Mouse (Mus musculus) neural tube, embryonic 15.5 days (tissue): ENCODE data around the gene Myocos. TPM values are rescaled to one million over a fixed set of nuclear protein-coding genes. Genes with fewer than 3 reads are reported as not detected.
"Not testable (repeated sequence)": the region's sequence is repeated elsewhere in the genome, so short reads cannot be mapped to it uniquely, and the experiment has no call there.

ENCODE experiments used
- ATAC-seq: fragments of 200-750 bp; cut with Nextera tagmentation; 2 replicates; pipeline ENCODE4 v1.8.0; 2017; ENCODE audit warnings: mild to moderate bottlenecking, moderate TSS enrichment, moderate library complexity; ENCODE audit not compliant: low FRiP score
- H3K27ac ChIP-seq: fragments of 300-500 bp; sonication (generic); replicated peaks from 2 replicates; pipeline ENCODE4 v1.5.1; 2015; ENCODE audit warnings: mild to moderate bottlenecking, inconsistent platforms
- H3K27me3 ChIP-seq: fragments of 300-500 bp; sonication (generic); replicated peaks from 2 replicates; pipeline ENCODE4 v1.6.1; 2015; ENCODE audit warnings: inconsistent platforms
- H3K36me3 ChIP-seq: fragments of 300-500 bp; sonication (generic); 2 replicates; pipeline ENCODE4 v1.6.1; 2015; ENCODE audit warnings: inconsistent platforms
- H3K4me1 ChIP-seq: fragments of 300-500 bp; sonication (generic); 2 replicates; pipeline ENCODE4 v1.6.1; 2015; ENCODE audit warnings: inconsistent platforms
- H3K4me2 ChIP-seq: fragments of 300-500 bp; sonication (generic); 2 replicates; pipeline ENCODE4 v1.6.1; 2015; ENCODE audit warnings: inconsistent platforms, mild to moderate bottlenecking, moderate library complexity
- H3K4me3 ChIP-seq: fragments of 300-500 bp; sonication (generic); replicated peaks from 2 replicates; pipeline ENCODE4 v1.5.1; 2015; ENCODE audit warnings: mild to moderate bottlenecking, inconsistent platforms
- H3K9ac ChIP-seq: fragments of 300-500 bp; sonication (generic); replicated peaks from 2 replicates; pipeline ENCODE4 v1.6.1; 2015; ENCODE audit warnings: mild to moderate bottlenecking, inconsistent platforms
- H3K9me3 ChIP-seq: fragments of 300-500 bp; sonication (generic); replicated peaks from 2 replicates; pipeline ENCODE4 v1.6.1; 2016; ENCODE audit warnings: inconsistent platforms
- WGBS: fragments of 180-500 bp; shearing (Covaris S2); methylation state at CpG from one replicate; pipeline ENCODE4 v1.1.7; 2015; ENCODE audit warnings: mixed read lengths; 5-methylcytosine and 5-hydroxymethylcytosine counted together
- polyA plus RNA-seq: library from polyadenylated mRNA; unstranded; fragments of >200 nt; fragmentation: Nextera tagmentation; extraction: Ambion mirVana; gene quantifications from 2 replicates; pipeline ENCODE4 v1.2.1, GENCODE M21; 2015

Gene Myocos
- polyA plus RNA-seq, 1 experiment from 2014 or later: not detected

- H3K27me3 ChIP-seq: no peaks in the 10 kb centered on the region
- whole genome bisulfite sequencing: 89% methylated on average over 1 of the region's 1 CpGs
- no peak overlapping the region for H3K4me3 ChIP-seq
- H3K9ac ChIP-seq: no peak overlapping the region
- no peak for ATAC-seq
- no peaks in the 10 kb centered on the region for H3K36me3 ChIP-seq
- no peaks in the 10 kb centered on the region for H3K9me3 ChIP-seq
- no peaks in the 10 kb centered on the region for H3K4me1 ChIP-seq
- no peak overlapping the region for H3K4me2 ChIP-seq
- H3K27ac ChIP-seq: no peak overlapping the region
Measured at GRCm38 (mm10) chr1:162639861-162640260, 18.2 kb downstream of the Myocos start.

GRCm38 (mm10) chr1:162639051-162639750 is 18.8 kb downstream of the Myocos start, which contains the start of gene Myoc:
Myoc (plus strand) TSS chr1:162639155.
- no peak within 1 kb of the TSS for H3K27ac ChIP-seq
- no peak within 1 kb of the TSS for H3K4me3 ChIP-seq
- no peaks in the 10 kb centered on the region for H3K36me3 ChIP-seq
- WGBS: 87% methylated on average over 10 of the region's 10 CpGs
- no peaks in the 10 kb centered on the region for H3K4me1 ChIP-seq
- H3K9ac ChIP-seq: no peak within 1 kb of the TSS
- no peak for ATAC-seq
- no peak within 1 kb of the TSS for H3K4me2 ChIP-seq
- no peaks in the 10 kb centered on the region for H3K27me3 ChIP-seq
- H3K9me3 ChIP-seq: no peaks in the 10 kb centered on the region

GRCm38 (mm10) chr1:162638535-162638934 is 19.5 kb downstream of the Myocos start:
- no peaks in the 10 kb centered on the region for H3K4me1 ChIP-seq
- no peak overlapping the region for H3K27ac ChIP-seq
- ATAC-seq: no peak
- WGBS: 92% methylated on average over 4 of the region's 4 CpGs
- H3K4me2 ChIP-seq: no peak overlapping the region
- no peaks in the 10 kb centered on the region for H3K9me3 ChIP-seq
- no peak overlapping the region for H3K4me3 ChIP-seq
- H3K9ac ChIP-seq: no peak overlapping the region
- no peaks in the 10 kb centered on the region for H3K36me3 ChIP-seq
- no peaks in the 10 kb centered on the region for H3K27me3 ChIP-seq

GRCm38 (mm10) chr1:162636516-162636915 is 21.5 kb downstream of the Myocos start:
- no peak for ATAC-seq
- Histone ChIP-seq H3K4me1 (no peaks in the 10 kb centered on the region), H3K4me2 (no peak overlapping the region), H3K9me3 (no peaks in the 10 kb centered on the region), H3K27me3 (no peaks in the 10 kb centered on the region), H3K27ac (no peak overlapping the region), H3K9ac (no peak overlapping the region), H3K4me3 (no peak overlapping the region), H3K36me3 (no peaks in the 10 kb centered on the region)
- WGBS: 60% methylated on average over 3 of the region's 3 CpGs

GRCm38 (mm10) chr1:162635291-162635931 is 22.6 kb downstream of the Myocos start:
- H3K4me2 ChIP-seq, H3K36me3 ChIP-seq, H3K4me3 ChIP-seq, H3K9ac ChIP-seq, ATAC-seq, H3K9me3 ChIP-seq, H3K27ac ChIP-seq, H3K27me3 ChIP-seq, H3K4me1 ChIP-seq: not testable (repeated sequence)
- WGBS: 74% methylated on average over 1 of the region's 1 CpGs

DNA sequence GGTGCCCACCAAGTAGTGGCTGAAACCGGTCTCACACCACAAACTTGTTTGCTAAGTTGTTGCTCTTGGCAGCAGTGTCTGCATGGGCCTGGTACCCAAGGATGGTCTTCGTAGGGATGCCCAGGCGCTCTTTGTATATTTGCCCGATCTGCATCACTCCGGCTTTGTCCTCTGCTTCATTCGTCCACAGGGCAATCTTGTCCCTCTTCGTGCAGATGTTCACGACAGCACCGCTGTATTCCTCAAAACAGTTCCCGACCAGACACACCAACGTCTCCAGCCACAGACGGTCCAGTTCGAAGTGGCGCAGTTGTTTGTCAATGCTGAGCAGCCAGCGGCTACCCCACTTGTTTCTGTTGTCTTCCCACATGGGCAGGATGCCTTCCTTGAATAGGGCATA is 29.7 kb downstream of the Myocos start:
- not testable (repeated sequence) for H3K36me3 ChIP-seq, H3K4me2 ChIP-seq, H3K9ac ChIP-seq, H3K4me1 ChIP-seq, H3K27ac ChIP-seq, ATAC-seq, H3K4me3 ChIP-seq, H3K27me3 ChIP-seq, H3K9me3 ChIP-seq
- 95% methylated on average over 15 of the region's 15 CpGs for WGBS

DNA sequence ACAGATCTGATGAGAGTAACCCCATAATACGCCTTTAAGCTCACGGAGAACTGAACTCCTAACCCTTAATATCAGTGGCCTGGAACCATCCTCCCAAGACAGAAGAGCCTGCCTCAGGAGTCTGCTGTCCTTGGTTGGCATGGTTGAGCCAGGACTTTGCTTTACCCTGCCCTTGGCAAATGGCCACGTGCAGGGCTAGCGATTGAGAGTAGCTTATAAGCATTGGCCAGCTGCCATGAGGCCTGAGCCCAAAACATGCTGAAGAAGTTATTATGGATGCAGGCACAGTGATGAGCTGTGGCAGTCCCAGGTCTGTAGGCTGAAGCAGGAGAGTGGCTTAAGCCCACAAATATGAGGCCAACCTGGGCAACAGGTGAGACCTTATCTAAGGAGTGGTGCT is 30.2 kb downstream of the Myocos start:
- not testable (repeated sequence) for H3K27ac ChIP-seq, ATAC-seq, H3K4me2 ChIP-seq, H3K4me3 ChIP-seq, H3K27me3 ChIP-seq, H3K36me3 ChIP-seq, H3K9ac ChIP-seq, H3K4me1 ChIP-seq, H3K9me3 ChIP-seq
- 78% methylated on average over 4 of the region's 4 CpGs for WGBS

DNA sequence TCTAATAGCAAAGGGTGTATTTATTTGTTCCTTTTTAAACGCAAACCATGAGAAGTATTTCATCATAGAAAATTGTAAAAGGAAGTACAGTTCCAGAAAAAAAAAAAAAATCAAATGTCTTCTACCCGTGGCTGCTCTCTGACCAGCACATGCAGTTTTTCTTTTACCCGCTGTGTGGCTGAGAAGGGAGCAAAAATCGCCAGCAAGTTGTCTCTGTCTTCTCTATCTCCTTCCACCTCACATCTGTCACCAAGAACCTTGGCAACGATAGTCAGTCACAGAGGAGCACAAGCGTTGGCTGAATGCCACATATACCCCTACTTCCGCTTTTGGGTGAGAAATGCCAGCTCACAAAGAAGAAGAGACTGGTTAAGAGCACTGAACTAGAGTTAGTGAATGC is 32.8 kb downstream of the Myocos start:
- Histone ChIP-seq H3K4me3 (no peak overlapping the region), H3K27ac (no peak overlapping the region), H3K9me3 (no peaks in the 10 kb centered on the region), H3K27me3 (no peaks in the 10 kb centered on the region), H3K36me3 (no peaks in the 10 kb centered on the region), H3K4me2 (no peak overlapping the region), H3K4me1 (peaks cover 6% of the 10 kb centered on the region; the same call in 1 of the 2 replicates), H3K9ac (no peak overlapping the region)
- WGBS: 47% methylated on average over 7 of the region's 7 CpGs
- no peak for ATAC-seq

DNA sequence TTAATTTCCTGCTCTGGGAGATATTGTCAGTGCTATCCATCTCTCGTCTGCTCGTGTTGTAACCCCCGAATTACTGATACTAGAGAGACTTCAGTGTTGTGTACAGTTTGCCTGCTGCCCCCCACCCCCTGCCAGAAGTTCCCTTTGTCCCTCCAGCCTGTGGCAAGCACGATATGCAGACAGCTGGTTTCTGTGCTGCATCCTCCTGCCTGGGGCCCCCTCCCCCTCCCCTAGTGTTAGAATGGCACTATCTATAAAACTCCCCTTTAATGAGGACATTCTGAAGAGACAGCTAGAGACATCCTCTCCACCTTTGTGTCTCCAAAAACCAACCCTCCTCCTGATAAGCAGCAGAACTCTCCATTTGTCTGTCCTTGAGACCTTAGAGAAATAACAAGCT is 34.1 kb downstream of the Myocos start:
- Histone ChIP-seq H3K36me3 (no peaks in the 10 kb centered on the region), H3K4me3 (no peak overlapping the region), H3K9me3 (no peaks in the 10 kb centered on the region), H3K9ac (no peak overlapping the region), H3K27ac (no peak overlapping the region), H3K4me1 (peaks cover 6% of the 10 kb centered on the region; the same call in 1 of the 2 replicates), H3K27me3 (no peaks in the 10 kb centered on the region), H3K4me2 (no peak overlapping the region)
- 0 out of 2 replicates have a peak, but pooled peaks have one; percentile 21 for ATAC-seq
- WGBS: 16% methylated on average over 4 of the region's 4 CpGs

GRCm38 (mm10) chr1:162620487-162620886 is 37.5 kb downstream of the Myocos start:
- no peaks in the 10 kb centered on the region for H3K27me3 ChIP-seq
- WGBS: 66% methylated on average over 4 of the region's 4 CpGs

DNA sequence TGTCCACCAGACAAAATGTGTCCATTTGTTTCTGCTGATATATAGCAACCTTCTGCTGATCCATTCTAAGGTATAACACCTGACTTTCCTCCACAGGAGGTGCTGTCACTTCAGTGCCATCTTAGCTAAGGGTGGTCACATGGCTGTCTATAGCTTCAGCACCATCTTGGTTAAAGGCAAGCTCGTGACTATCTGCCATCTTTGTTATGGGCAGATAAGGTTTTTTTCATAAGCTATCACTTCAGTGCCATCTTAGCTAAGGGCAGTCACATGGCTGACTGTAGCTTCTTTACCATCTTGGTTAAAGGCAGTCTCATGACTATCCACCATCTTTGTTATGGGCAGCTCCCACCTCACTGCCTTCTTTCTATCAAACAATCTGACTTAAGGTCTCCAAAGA is 42.5 kb downstream of the Myocos start:
- H3K27ac ChIP-seq: no peak overlapping the region
- no peak overlapping the region for H3K4me3 ChIP-seq
- peak; percentile 97 for ATAC-seq
- no peaks in the 10 kb centered on the region for H3K4me1 ChIP-seq
- WGBS: 70% methylated on average over 1 of the region's 1 CpGs
- H3K9ac ChIP-seq: no peak overlapping the region
- no peaks in the 10 kb centered on the region for H3K27me3 ChIP-seq
- no peaks in the 10 kb centered on the region for H3K9me3 ChIP-seq
- no peak overlapping the region for H3K4me2 ChIP-seq
- no peaks in the 10 kb centered on the region for H3K36me3 ChIP-seq

More at GRCm38 (mm10) chr1:162620487-162620886, 37.5 kb downstream of the Myocos start:
- no peak for ATAC-seq
- H3K4me1 ChIP-seq: peaks cover 6% of the 10 kb centered on the region; the same call in 1 of the 2 replicates
- H3K9me3 ChIP-seq: no peaks in the 10 kb centered on the region
- H3K4me3 ChIP-seq: no peak overlapping the region
- no peak overlapping the region for H3K9ac ChIP-seq
- no peak overlapping the region for H3K27ac ChIP-seq
- H3K4me2 ChIP-seq: no peak overlapping the region
- H3K36me3 ChIP-seq: no peaks in the 10 kb centered on the region

DNA sequence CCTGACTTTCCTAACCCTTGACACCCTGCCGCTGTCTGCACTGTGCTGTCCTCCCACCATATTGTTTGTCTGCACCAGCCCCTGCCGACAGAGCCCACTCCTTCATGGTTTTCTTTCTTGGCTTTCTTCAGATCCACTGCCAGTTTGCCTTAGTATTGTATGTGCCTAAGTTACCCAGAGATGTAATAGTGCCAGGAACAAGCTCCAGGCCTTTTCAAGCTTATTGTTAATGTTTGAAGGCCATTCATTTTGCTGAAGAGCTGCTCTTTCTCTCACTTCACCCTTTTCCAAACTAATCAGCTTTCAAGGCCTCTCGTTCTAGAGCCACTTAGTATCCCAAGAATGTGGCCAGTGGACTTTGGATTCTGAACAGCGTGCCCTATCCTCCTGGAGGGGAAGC is 46.8 kb downstream of the Myocos start:
- no peak overlapping the region for H3K9ac ChIP-seq
- H3K36me3 ChIP-seq: no peaks in the 10 kb centered on the region
- H3K4me1 ChIP-seq: no peaks in the 10 kb centered on the region; the same call in 1 of the 2 replicates
- H3K9me3 ChIP-seq: no peaks in the 10 kb centered on the region
- 46% methylated on average over 4 of the region's 4 CpGs for WGBS
- no peak overlapping the region for H3K27ac ChIP-seq
- no peak for ATAC-seq
- H3K27me3 ChIP-seq: no peaks in the 10 kb centered on the region
- H3K4me3 ChIP-seq: no peak overlapping the region
- H3K4me2 ChIP-seq: no peak overlapping the region
